Mouse (Mus musculus): ENCODE results near the gene Pvalb. TPM values are rescaled to one million over a fixed set of nuclear protein-coding genes. Genes with fewer than 3 reads are reported as not detected.

The Pvalb gene
- polyA plus RNA-seq, 2 experiments = not detected

DNA sequence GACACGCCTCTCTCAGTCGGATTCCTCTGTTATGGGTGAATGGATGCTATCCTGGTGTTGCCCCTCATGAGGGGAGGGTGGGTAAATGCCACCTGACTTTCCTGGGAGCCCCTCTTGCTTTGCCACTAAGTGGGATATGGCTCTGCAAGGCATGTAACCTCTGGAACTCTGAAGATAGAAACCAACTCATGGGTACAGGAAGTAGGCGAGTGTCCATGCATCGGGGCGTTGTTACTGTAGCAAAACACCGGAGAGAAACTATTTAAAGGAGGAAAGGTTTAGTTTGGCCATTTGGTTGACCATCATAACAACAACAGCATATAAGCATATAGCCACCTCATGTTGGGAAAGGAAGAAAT lies 31.3 kb downstream of the Pvalb start:
- Histone ChIP-seq H3K4me1 (replicated peaks; ENCODE audit: control insufficient read depth in 2 of 2, insufficient read depth in 2 of 2, low read length in 1 of 2) (peaks cover 18 to 20% of the 10 kb centered on the region in 2 experiments), H3K27ac (peak overlapping the region; percentile 25; the same call in 1 of the 2 replicates), H3K9ac (replicated peaks) (peak overlapping the region; percentile 69), H3K27me3 (ENCODE audit: control insufficient read depth, insufficient read depth, low read length) (no peaks in the 10 kb centered on the region), H3K36me3 (replicated peaks; ENCODE audit: control insufficient read depth, insufficient read depth, low read depth) (no peaks in the 10 kb centered on the region), H3K4me2 (ENCODE audit: low read depth) (peak overlapping the region; percentile 93), H3K9me3 (ENCODE audit: control insufficient read depth, low read length) (no peaks in the 10 kb centered on the region), H3K4me3 (ENCODE audit: insufficient read depth in 1 of 2, low read depth in 2 of 2, low read length in 2 of 2) (peak overlapping the region; percentile 55 to 70)
- DNase-seq (ENCODE audit: low read depth in 3 of 3, low spot score in 3 of 3) (no peak), ATAC-seq (ENCODE audit: insufficient read depth) (no peak)
- no peak for TF ChIP-seq CTCF (IDR thresholded peaks at IDR 0.05; ENCODE audit: low read depth)
- 71% methylated on average over 6 of the region's 6 CpGs for WGBS (ENCODE audit: insufficient replicate concordance)

DNA sequence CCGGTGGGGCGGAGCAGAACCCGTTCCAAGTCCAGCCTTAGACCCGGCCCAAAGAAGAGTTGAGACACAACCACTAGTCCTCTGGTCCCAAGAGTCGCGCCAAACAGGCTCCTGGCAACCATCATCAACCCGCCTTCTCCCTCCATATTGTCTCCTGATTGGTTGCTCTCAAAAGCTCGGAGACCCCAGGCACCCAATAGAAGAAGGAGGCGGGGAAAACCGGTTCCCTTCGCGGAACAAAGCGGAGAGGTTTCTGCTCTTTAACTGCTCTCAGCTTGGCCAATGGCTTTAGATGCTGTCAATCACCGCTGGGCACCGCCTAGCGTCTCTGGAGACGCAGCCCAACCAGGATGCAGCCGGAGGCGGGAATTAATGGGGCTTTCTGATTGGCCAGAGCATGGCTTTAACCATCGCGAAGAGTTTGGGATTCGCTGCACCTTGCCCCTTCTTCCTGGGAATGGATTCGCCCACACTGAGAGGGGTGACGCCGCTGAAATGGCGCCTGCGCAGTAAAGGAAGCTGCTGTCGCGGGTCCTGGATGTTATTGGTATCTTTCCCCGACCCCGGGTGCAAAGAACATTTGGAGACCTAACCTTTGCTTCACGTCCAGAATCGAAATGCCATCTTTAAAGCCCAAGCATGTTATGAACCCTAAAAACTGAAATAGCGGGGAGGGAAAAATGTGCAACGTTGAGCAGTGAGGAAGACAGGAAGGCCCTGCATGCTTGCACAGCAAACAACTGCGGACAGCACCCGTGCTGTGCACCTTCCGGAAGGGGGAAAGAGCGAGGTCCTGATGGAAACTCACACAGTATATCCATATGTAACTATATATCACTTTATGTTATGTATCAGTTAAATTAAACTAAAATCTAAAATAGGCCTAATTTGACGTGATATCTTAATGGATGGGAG lies 32.0 kb downstream of the Pvalb start, which contains the start of gene Ift27:
Gene Ift27 (minus strand): TSS at position 136 of the 915 bp plus-strand sequence.
- H3K27ac ChIP-seq = peak within 1 kb of the TSS; percentile 25
- peak within 1 kb of the TSS; percentile 93 for H3K4me2 ChIP-seq (ENCODE audit: low read depth)
- H3K36me3 ChIP-seq (replicated peaks; ENCODE audit: control insufficient read depth, insufficient read depth, low read depth) = no peaks in the 10 kb centered on the region
- ATAC-seq (ENCODE audit: insufficient read depth) (peak; percentile 98), DNase-seq (ENCODE audit: low read depth in 3 of 3, low spot score in 3 of 3) (peak; percentile 100)
- WGBS (ENCODE audit: insufficient replicate concordance) = 2% methylated on average over 40 of the region's 40 CpGs
- H3K27me3 ChIP-seq (ENCODE audit: control insufficient read depth, insufficient read depth, low read length) = no peaks in the 10 kb centered on the region
- H3K9ac ChIP-seq (replicated peaks) = peak within 1 kb of the TSS; percentile 73
- H3K9me3 ChIP-seq (ENCODE audit: control insufficient read depth, low read length) = no peaks in the 10 kb centered on the region
- H3K4me3 ChIP-seq (ENCODE audit: insufficient read depth in 1 of 2, low read depth in 2 of 2, low read length in 2 of 2) = peak within 1 kb of the TSS; percentile 74 to 83
- peaks cover 18 to 20% of the 10 kb centered on the region in 2 experiments for H3K4me1 ChIP-seq (replicated peaks; ENCODE audit: control insufficient read depth in 2 of 2, insufficient read depth in 2 of 2, low read length in 1 of 2)
- TF ChIP-seq EP300 (IDR thresholded peaks at IDR 0.05; ENCODE audit: low read depth) (no peak), CTCF (IDR thresholded peaks at IDR 0.05; ENCODE audit: low read depth) (peak; percentile 15; the same call in 1 of the 2 replicates)

DNA sequence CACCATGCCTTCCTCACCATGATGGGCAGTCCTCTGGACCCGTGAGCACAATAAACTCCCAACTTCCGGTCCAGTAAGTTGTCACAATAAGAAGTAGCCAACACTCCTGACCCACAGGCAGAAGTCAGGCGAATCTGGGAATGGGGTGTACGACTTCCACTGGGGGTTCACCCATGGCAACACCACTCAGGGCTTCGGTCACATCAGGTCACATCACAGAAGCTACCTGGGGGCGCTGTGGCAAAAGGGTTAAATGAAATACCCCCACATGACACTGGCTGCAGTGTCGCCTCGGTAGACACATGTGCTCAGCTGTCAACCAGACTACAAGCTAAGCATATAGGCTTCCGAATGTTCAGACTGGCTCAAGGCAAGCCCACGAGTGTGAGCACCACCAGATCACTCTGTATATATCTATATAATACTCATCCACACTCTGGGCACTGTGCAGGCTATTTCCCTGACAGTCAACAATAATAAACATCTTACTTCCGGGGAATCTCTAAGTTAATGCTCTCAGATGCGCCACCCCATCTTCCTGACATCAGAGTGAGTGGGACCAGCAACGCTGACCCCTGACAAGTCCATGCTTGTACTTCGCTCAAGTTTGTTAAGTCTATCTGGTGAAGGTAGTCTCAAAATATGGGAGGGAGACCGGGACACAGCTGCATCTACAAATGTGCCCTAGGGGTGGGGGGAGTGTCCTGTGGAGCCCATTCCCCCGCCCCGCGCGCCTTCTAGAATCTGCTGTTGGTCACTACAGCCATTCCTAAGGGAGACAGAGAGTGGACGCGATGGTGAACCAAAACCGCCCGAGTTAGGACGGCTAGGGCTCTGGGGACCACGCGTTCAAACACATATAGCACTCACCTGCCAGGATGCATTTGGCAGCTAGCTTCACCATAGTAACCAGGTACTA lies 33.0 kb downstream of the Pvalb start:
- 21% methylated on average over 26 of the region's 26 CpGs for WGBS (ENCODE audit: insufficient replicate concordance)
- no peak overlapping the region for H3K27ac ChIP-seq
- H3K27me3 ChIP-seq (ENCODE audit: control insufficient read depth, insufficient read depth, low read length) = no peaks in the 10 kb centered on the region
- no peak for DNase-seq (ENCODE audit: low read depth in 3 of 3, low spot score in 3 of 3)
- H3K4me2 ChIP-seq (ENCODE audit: low read depth) = peak overlapping the region; percentile 93
- H3K4me1 ChIP-seq (replicated peaks; ENCODE audit: control insufficient read depth in 2 of 2, insufficient read depth in 2 of 2, low read length in 1 of 2) = peaks cover 18 to 20% of the 10 kb centered on the region in 2 experiments
- no peak for ATAC-seq (ENCODE audit: insufficient read depth)
- peak overlapping the region; percentile 74 to 83 for H3K4me3 ChIP-seq (ENCODE audit: insufficient read depth in 1 of 2, low read depth in 2 of 2, low read length in 2 of 2)
- no peak for TF ChIP-seq EP300 (IDR thresholded peaks at IDR 0.05; ENCODE audit: low read depth)
- H3K36me3 ChIP-seq (replicated peaks; ENCODE audit: control insufficient read depth, insufficient read depth, low read depth) = no peaks in the 10 kb centered on the region
- H3K9me3 ChIP-seq (ENCODE audit: control insufficient read depth, low read length) = no peaks in the 10 kb centered on the region
- peak overlapping the region; percentile 73 for H3K9ac ChIP-seq (replicated peaks)

DNA sequence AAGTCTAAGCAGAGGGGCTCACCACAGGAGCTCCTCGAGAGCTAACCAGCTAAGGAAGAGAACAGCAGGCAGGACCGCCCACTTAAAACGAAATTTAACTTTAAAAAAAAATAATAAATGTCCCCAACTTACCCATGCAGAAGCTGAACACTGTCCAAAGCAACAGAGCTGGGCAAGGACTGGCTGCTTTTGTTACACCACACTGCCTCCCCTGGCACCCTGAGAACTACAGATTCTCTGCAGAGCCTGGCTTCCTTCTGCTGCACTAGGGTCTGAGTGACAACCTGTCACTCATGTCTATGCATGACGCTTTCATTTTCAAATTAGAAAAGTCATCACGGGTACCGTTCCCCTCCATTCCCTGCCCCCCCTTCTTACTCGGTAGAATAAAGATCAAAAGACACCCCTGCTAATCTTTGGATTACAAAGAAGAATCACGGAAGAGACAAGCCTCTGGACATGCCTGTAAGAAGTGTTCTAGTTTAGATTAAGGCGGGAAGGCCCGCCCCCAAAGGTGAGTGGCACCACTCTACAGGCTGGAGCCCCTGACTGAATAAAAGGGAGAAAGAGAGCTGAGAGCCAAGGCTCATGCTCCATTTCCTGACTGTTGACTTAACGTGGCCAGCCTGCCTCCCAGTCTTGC lies 33.8 kb downstream of the Pvalb start:
- no peak for TF ChIP-seq EP300 (IDR thresholded peaks at IDR 0.05; ENCODE audit: low read depth)
- TF ChIP-seq CTCF (IDR thresholded peaks at IDR 0.05; ENCODE audit: low read depth) = no peak
- H3K4me3 ChIP-seq (ENCODE audit: insufficient read depth in 1 of 2, low read depth in 2 of 2, low read length in 2 of 2) = peak overlapping the region; percentile 74 to 83; a peak in 3 of 4 replicates

More for the DNA sequence above, 33.8 kb downstream of the Pvalb start:
- ATAC-seq (ENCODE audit: insufficient read depth) (no peak), DNase-seq (ENCODE audit: low read depth in 3 of 3, low spot score in 3 of 3) (no peak)
- peak overlapping the region; percentile 93 for H3K4me2 ChIP-seq (ENCODE audit: low read depth)
- peaks cover 18 to 20% of the 10 kb centered on the region in 2 experiments for H3K4me1 ChIP-seq (replicated peaks; ENCODE audit: control insufficient read depth in 2 of 2, insufficient read depth in 2 of 2, low read length in 1 of 2)
- 54% methylated on average over 11 of the region's 11 CpGs for WGBS (ENCODE audit: insufficient replicate concordance)
- peak overlapping the region; percentile 73; the same call in 1 of the 2 replicates for H3K9ac ChIP-seq (replicated peaks)
- no peaks in the 10 kb centered on the region for H3K36me3 ChIP-seq (replicated peaks; ENCODE audit: control insufficient read depth, insufficient read depth, low read depth)
- H3K27ac ChIP-seq = no peak overlapping the region
- H3K9me3 ChIP-seq (ENCODE audit: control insufficient read depth, low read length) = no peaks in the 10 kb centered on the region
- H3K27me3 ChIP-seq (ENCODE audit: control insufficient read depth, insufficient read depth, low read length) = no peaks in the 10 kb centered on the region
